Mouse (Mus musculus) CH12.LX (cell line): Measurements from ENCODE around the gene Nhsl1. TPM values are rescaled to one million over a fixed set of nuclear protein-coding genes. Genes with fewer than 3 reads are reported as not detected.

Source experiments
- DNase-seq: peaks from one replicate; pipeline ENCODE4 v3.0.0-alpha.2; 2013; ENCODE audit errors: extremely low read depth
- H3K27ac ChIP-seq: 2 replicates; pipeline ENCODE4 v1.5.1; 2012; ENCODE audit warnings: low read depth, mild to moderate bottlenecking, control low read depth, moderate library complexity; ENCODE audit not compliant: insufficient read depth
- H3K27me3 ChIP-seq: replicated peaks from 2 replicates; pipeline ENCODE3; 2012; ENCODE audit warnings: inconsistent platforms
- H3K36me3 ChIP-seq, 2 experiments: replicated peaks in 1 of 2; 2 replicates each; pipeline versions ENCODE3 to v1.6.1; 2012; ENCODE audit warnings: inconsistent platforms in 1 of 2, low read length in 1 of 2, mild to moderate bottlenecking in 1 of 2, mixed read lengths in 1 of 2, moderate library complexity in 1 of 2; ENCODE audit not compliant: control insufficient read depth in 1 of 2, insufficient read depth in 1 of 2
- H3K4me1 ChIP-seq, 2 experiments: 2 replicates each; pipeline ENCODE4 v1.6.1; 2012; ENCODE audit warnings: inconsistent platforms in 1 of 2, moderate library complexity in 1 of 2; ENCODE audit not compliant: insufficient read depth in 2 of 2, control insufficient read depth in 1 of 2
- H3K4me2 ChIP-seq: 2 replicates; pipeline ENCODE4 v1.6.1; 2012; ENCODE audit warnings: low read depth, mild to moderate bottlenecking, control low read depth; ENCODE audit not compliant: poor library complexity, insufficient read depth, severe bottlenecking
- H3K4me3 ChIP-seq, 3 experiments: fragments of 150-350 bp in 1 of 3; sonication (generic) in 1 of 3; replicated peaks in 1 of 3; 2 replicates each; pipeline versions ENCODE3 to v1.5.1; 2011 to 2012; ENCODE audit warnings: low read depth in 2 of 3, low read length in 2 of 3, mild to moderate bottlenecking in 2 of 3, moderate library complexity in 2 of 3, control low read depth in 1 of 3, improper control_type of control experiment in 1 of 3, inconsistent platforms in 1 of 3, mixed read lengths in 1 of 3; ENCODE audit not compliant: poor library complexity in 1 of 3
- H3K79me2 ChIP-seq: replicated peaks from 2 replicates; pipeline ENCODE4 v1.6.1; 2012; ENCODE audit warnings: mild to moderate bottlenecking, moderate library complexity; ENCODE audit not compliant: control insufficient read depth, poor library complexity, insufficient read depth, severe bottlenecking; ENCODE audit errors: extremely low read depth
- H3K9ac ChIP-seq: 2 replicates; pipeline ENCODE4 v1.6.1; 2012; ENCODE audit warnings: low read depth, mild to moderate bottlenecking, control low read depth, moderate library complexity; ENCODE audit not compliant: insufficient read depth
- H3K9me3 ChIP-seq: replicated peaks from 2 replicates; pipeline ENCODE3; 2012; ENCODE audit warnings: low read length, inconsistent platforms, mixed read lengths
- BHLHE40 ChIP-seq: IDR thresholded peaks from 2 replicates; pipeline ENCODE4 v1.6.1; 2011; ENCODE audit warnings: mild to moderate bottlenecking, low read depth, low read length, improper control_type of control experiment
- CHD2 ChIP-seq: IDR thresholded peaks from 2 replicates; pipeline ENCODE4 v1.6.1; 2011; ENCODE audit warnings: low read length, improper control_type of control experiment
- CTCF ChIP-seq, 2 experiments: IDR thresholded peaks in 1 of 2; conservative IDR thresholded peaks in 1 of 2; 2 replicates each; pipeline ENCODE4 v1.5.1; 2011 to 2012; ENCODE audit warnings: low read depth in 2 of 2, low read length in 2 of 2, improper control_type of control experiment in 1 of 2, inconsistent platforms in 1 of 2, mild to moderate bottlenecking in 1 of 2, moderate library complexity in 1 of 2
- HCFC1 ChIP-seq: IDR thresholded peaks from 2 replicates; pipeline ENCODE4 v1.6.1; 2012; ENCODE audit warnings: low read depth, mild to moderate bottlenecking, inconsistent platforms, low read length, improper control_type of control experiment
- KAT2A ChIP-seq: IDR thresholded peaks from 2 replicates; pipeline ENCODE4 v1.6.1; 2012; ENCODE audit warnings: low read length, improper control_type of control experiment, inconsistent platforms; ENCODE audit not compliant: insufficient replicate concordance
- MAZ ChIP-seq: IDR thresholded peaks from 2 replicates; pipeline ENCODE4 v1.6.1; 2012; ENCODE audit warnings: low read depth, mild to moderate bottlenecking, inconsistent platforms, low read length, improper control_type of control experiment, moderate library complexity
- MXI1 ChIP-seq: IDR thresholded peaks from 2 replicates; pipeline ENCODE4 v1.6.1; 2011; ENCODE audit warnings: mild to moderate bottlenecking, low read depth, low read length, improper control_type of control experiment
- NRF1 ChIP-seq: IDR thresholded peaks from 2 replicates; pipeline ENCODE4 v1.6.1; 2014; ENCODE audit warnings: low read depth, mild to moderate bottlenecking, inconsistent platforms, low read length, improper control_type of control experiment, moderate library complexity
- TCF12 ChIP-seq: IDR thresholded peaks from 2 replicates; pipeline ENCODE4 v1.6.1; 2014; ENCODE audit warnings: low read depth, mild to moderate bottlenecking, inconsistent platforms, low read length, improper control_type of control experiment
- UBTF ChIP-seq: IDR thresholded peaks from 2 replicates; pipeline ENCODE4 v1.6.1; 2012; ENCODE audit warnings: low read depth, mild to moderate bottlenecking, inconsistent platforms, low read length, improper control_type of control experiment, moderate library complexity
- USF2 ChIP-seq: conservative IDR thresholded peaks from 2 replicates; pipeline ENCODE4 v1.6.1; 2011; ENCODE audit warnings: low read depth, low read length, improper control_type of control experiment
- ZC3H11A ChIP-seq: IDR thresholded peaks from 2 replicates; pipeline ENCODE4 v1.6.1; 2012; ENCODE audit warnings: low read depth, mild to moderate bottlenecking, inconsistent platforms, low read length, improper control_type of control experiment
- ZKSCAN1 ChIP-seq: IDR thresholded peaks from 2 replicates; pipeline ENCODE4 v1.6.1; 2012; ENCODE audit warnings: low read depth, inconsistent platforms, low read length, improper control_type of control experiment, borderline replicate concordance
- ZNF384 ChIP-seq: IDR thresholded peaks from 2 replicates; pipeline ENCODE4 v1.6.1; 2012; ENCODE audit warnings: low read depth, low read length, improper control_type of control experiment, inconsistent platforms
- dilution Hi-C: fragments of 300-500 bp; cut with MboI; formaldehyde crosslinking; loops from 2 replicates; pipeline ENCODE4 v1.14.3; 2020; ENCODE audit warnings: low sequenced_read_pairs; ENCODE audit not compliant: extremely low pct_unique_long_range_greater_than_20kb, extremely low pct_ligation_motif_present
- in situ Hi-C: fragments of 300-500 bp; cut with MboI; formaldehyde crosslinking; loops from 3 replicates; pipeline ENCODE4 v1.14.3; 2019; ENCODE audit warnings: low sequenced_read_pairs, low pct_ligation_motif_present, low pct_unique_long_range_greater_than_20kb, mixed read lengths
- polyA plus RNA-seq: library from polyadenylated mRNA; unstranded; fragments of >175 nt; gene quantifications from 2 replicates; pipeline ENCODE4 v1.2.1, GENCODE M21; 2012; ENCODE audit warnings: low read depth; ENCODE audit not compliant: insufficient read length
- total RNA-seq, 2 experiments: library from RNA; depleted of rRNA; stranded (reverse); fragments of 300-350 nt in 1 of 2; fragments of >200 nt in 1 of 2; gene quantifications; 2 replicates each; pipeline ENCODE4 v1.2.3; 2012 to 2014

Gene Nhsl1
- total and polyA plus RNA-seq, 3 experiments: 0.13 to 0.19 (median 0.15) TPM

DNA sequence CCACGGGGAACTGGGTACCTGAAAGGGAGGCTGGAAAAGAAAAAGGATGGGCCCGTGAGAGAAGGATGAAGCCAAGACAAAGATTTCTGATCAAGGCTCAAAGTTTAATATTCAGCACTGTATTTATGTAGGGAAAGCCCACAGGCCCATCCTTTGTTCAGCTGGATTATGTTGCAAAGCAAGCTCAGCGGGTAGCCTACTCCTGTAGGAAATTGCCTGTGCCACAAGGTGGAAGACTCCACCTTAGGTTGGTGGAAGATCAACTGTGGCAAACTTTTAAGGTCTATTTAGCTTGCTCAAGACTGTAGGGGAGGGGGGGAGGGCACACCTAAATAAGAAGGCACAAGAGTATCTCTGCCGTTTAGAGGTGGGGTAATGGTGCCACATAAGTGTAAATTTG is 14.8 kb downstream of the Nhsl1 start:
- H3K4me2 ChIP-seq: no peak overlapping the region
- no peak overlapping the region for H3K27ac ChIP-seq
- dilution Hi-C loops: no loop called here
- H3K27me3 ChIP-seq: no peaks in the 10 kb centered on the region
- no peaks in the 10 kb centered on the region for H3K36me3 ChIP-seq
- H3K79me2 ChIP-seq: no peaks in the 10 kb centered on the region
- TF ChIP-seq UBTF (no peak), USF2 (no peak), CTCF (conservative IDR thresholded peaks at IDR 0.05 in 1 of 2, IDR thresholded peaks at IDR 0.05 in 1 of 2; ENCODE audit: low read depth in 2 of 2, low read length in 2 of 2) (peak in 1 of 2 experiments; percentile 9; a peak in 1 of 4 replicates)
- peaks cover 0 to 22% of the 10 kb centered on the region in 2 experiments; a peak in 2 of 4 replicates for H3K4me1 ChIP-seq
- no peak overlapping the region for H3K9ac ChIP-seq
- no peak overlapping the region for H3K4me3 ChIP-seq
- in situ Hi-C loops: no loop called here
- no peak for DNase-seq
- no peaks in the 10 kb centered on the region for H3K9me3 ChIP-seq

- in situ Hi-C loops: no loop called here
- dilution Hi-C loops: no loop called here
Observed at GRCm38 (mm10) chr10:18334176-18334575, 15.4 kb downstream of the Nhsl1 start.

GRCm38 (mm10) chr10:18334734-18335133 is 15.9 kb downstream of the Nhsl1 start:
- TF ChIP-seq CTCF (conservative IDR thresholded peaks at IDR 0.05 in 1 of 2, IDR thresholded peaks at IDR 0.05 in 1 of 2; ENCODE audit: low read depth in 2 of 2, low read length in 2 of 2) (peak in 1 of 2 experiments; percentile 26; a peak in 2 of 4 replicates), KAT2A (no peak), HCFC1 (no peak), MAZ (no peak)
- dilution Hi-C loops (no loop called here), in situ Hi-C loops (no loop called here)
- no peaks in the 10 kb centered on the region for H3K36me3 ChIP-seq
- H3K79me2 ChIP-seq: no peaks in the 10 kb centered on the region
- H3K4me2 ChIP-seq: no peak overlapping the region
- H3K4me1 ChIP-seq: peaks cover 0 to 14% of the 10 kb centered on the region in 2 experiments; a peak in 1 of 4 replicates
- no peak overlapping the region for H3K27ac ChIP-seq
- no peak overlapping the region for H3K4me3 ChIP-seq
- H3K27me3 ChIP-seq: no peaks in the 10 kb centered on the region
- no peak overlapping the region for H3K9ac ChIP-seq
- no peak for DNase-seq
- no peaks in the 10 kb centered on the region for H3K9me3 ChIP-seq

More at GRCm38 (mm10) chr10:18334176-18334575, 15.4 kb downstream of the Nhsl1 start:
- H3K4me3 ChIP-seq: no peak overlapping the region
- H3K9ac ChIP-seq: no peak overlapping the region
- DNase-seq: no peak
- no peaks in the 10 kb centered on the region for H3K27me3 ChIP-seq
- no peak overlapping the region for H3K4me2 ChIP-seq
- H3K4me1 ChIP-seq: peaks cover 0 to 20% of the 10 kb centered on the region in 2 experiments; a peak in 2 of 4 replicates
- TF ChIP-seq ZKSCAN1 (no peak), BHLHE40 (no peak), ZC3H11A (no peak), TCF12 (no peak), ZNF384 (no peak), MXI1 (no peak), CHD2 (no peak), NRF1 (no peak)
- no peaks in the 10 kb centered on the region for H3K79me2 ChIP-seq
- H3K27ac ChIP-seq: no peak overlapping the region
- no peaks in the 10 kb centered on the region for H3K36me3 ChIP-seq
- H3K9me3 ChIP-seq: no peaks in the 10 kb centered on the region
